Mouse (Mus musculus) neural tube, embryonic 11.5 days (tissue): ENCODE measurements around the gene Ankrd6. TPM values are rescaled to one million over a fixed set of nuclear protein-coding genes. Genes with fewer than 3 reads are reported as not detected.

Experiments used
- ATAC-seq: fragments of 200-750 bp; cut with Nextera tagmentation; 2 replicates; pipeline ENCODE4 v1.8.0; 2017; ENCODE audit warnings: moderate number of reproducible peaks, mild to moderate bottlenecking, moderate TSS enrichment, moderate library complexity; ENCODE audit not compliant: insufficient read depth, low FRiP score, low TSS enrichment
- DNase-seq: peaks from one replicate; pipeline ENCODE4 v3.0.0-alpha.2; 2015; ENCODE audit warnings: low spot score
- H3K27ac ChIP-seq: fragments of 300-500 bp; sonication (generic); 2 replicates; pipeline ENCODE4 v1.5.1; 2014; ENCODE audit warnings: low read depth, mild to moderate bottlenecking, low read length
- H3K27me3 ChIP-seq: fragments of 300-500 bp; sonication (generic); 2 replicates; pipeline ENCODE4 v1.6.1; 2014; ENCODE audit warnings: mild to moderate bottlenecking, low read length, mixed read lengths; ENCODE audit not compliant: control insufficient read depth, insufficient read depth
- H3K36me3 ChIP-seq: fragments of 300-500 bp; sonication (generic); 2 replicates; pipeline ENCODE4 v1.6.1; 2014; ENCODE audit warnings: mild to moderate bottlenecking, low read length, moderate library complexity, mixed read lengths; ENCODE audit not compliant: control insufficient read depth, insufficient read depth
- H3K4me1 ChIP-seq: fragments of 300-500 bp; sonication (generic); 2 replicates; pipeline ENCODE4 v1.6.1; 2014; ENCODE audit warnings: low read length, mixed read lengths; ENCODE audit not compliant: control insufficient read depth, insufficient read depth
- H3K4me2 ChIP-seq: fragments of 300-500 bp; sonication (generic); 2 replicates; pipeline ENCODE4 v1.6.1; 2014; ENCODE audit warnings: low read depth, mild to moderate bottlenecking, moderate library complexity
- H3K4me3 ChIP-seq: fragments of 300-500 bp; sonication (generic); 2 replicates; pipeline ENCODE4 v1.5.1; 2014; ENCODE audit warnings: low read depth, low read length
- H3K9ac ChIP-seq: fragments of 300-500 bp; sonication (generic); 2 replicates; pipeline ENCODE4 v1.6.1; 2014; ENCODE audit warnings: mild to moderate bottlenecking, low read length
- H3K9me3 ChIP-seq: fragments of 300-500 bp; sonication (generic); 2 replicates; pipeline ENCODE4 v1.6.1; 2016; ENCODE audit warnings: low read length; ENCODE audit not compliant: control insufficient read depth
- WGBS: fragments of 180-500 bp; shearing (Covaris S2); extraction: QIAGEN DNeasy Blood & Tissue Kit; methylation state at CpG from one replicate; pipeline ENCODE4 v1.1.7; 2014; 5-methylcytosine and 5-hydroxymethylcytosine counted together
- polyA plus RNA-seq: library from polyadenylated mRNA; unstranded; fragments of >200 nt; fragmentation: Nextera tagmentation; extraction: Ambion mirVana; gene quantifications from 2 replicates; pipeline ENCODE4 v1.2.1, GENCODE M21; 2014

The Ankrd6 gene
- 28.1 and 31.3 TPM in 2 replicates for polyA plus RNA-seq

GRCm38 (mm10) chr4:32950356-32951034 is at the start of gene Ankrd6:
Ankrd6 (minus strand) TSS chr4:32950841.
- ATAC-seq (peak; percentile 89), DNase-seq (peak; percentile 92)
- under 1% methylated on average over 61 of the region's 66 CpGs for WGBS

GRCm38 (mm10) chr4:32998996-32999395 is 48.4 kb upstream of the Ankrd6 start:
- H3K9me3 ChIP-seq, result no peaks in the 10 kb centered on the region
- H3K4me1 ChIP-seq, result no peaks in the 10 kb centered on the region
- H3K27ac ChIP-seq, result no peak overlapping the region
- H3K27me3 ChIP-seq, result no peaks in the 10 kb centered on the region
- no peak overlapping the region for H3K4me3 ChIP-seq
- WGBS, result 93% methylated on average over 8 of the region's 8 CpGs
- no peaks in the 10 kb centered on the region for H3K36me3 ChIP-seq
- no peak overlapping the region for H3K9ac ChIP-seq
- ATAC-seq, result no peak
- no peak for DNase-seq
- H3K4me2 ChIP-seq, result no peak overlapping the region

More at GRCm38 (mm10) chr4:32950356-32951034, at the start of gene Ankrd6:
- no peaks in the 10 kb centered on the region for H3K27me3 ChIP-seq
- H3K9ac ChIP-seq, result peak within 1 kb of the TSS; percentile 68
- H3K36me3 ChIP-seq, result no peaks in the 10 kb centered on the region
- peaks cover 9% of the 10 kb centered on the region; the same call in 1 of the 2 replicates for H3K4me1 ChIP-seq
- H3K27ac ChIP-seq, result no peak within 1 kb of the TSS
- H3K4me3 ChIP-seq, result peak within 1 kb of the TSS; percentile 75
- peak within 1 kb of the TSS; percentile 83 for H3K4me2 ChIP-seq
- H3K9me3 ChIP-seq, result no peaks in the 10 kb centered on the region

GRCm38 (mm10) chr4:32997571-32997970 is 46.9 kb upstream of the Ankrd6 start:
- ATAC-seq, result no peak
- Histone ChIP-seq H3K4me3 (no peak overlapping the region), H3K36me3 (no peaks in the 10 kb centered on the region), H3K9me3 (no peaks in the 10 kb centered on the region), H3K27me3 (no peaks in the 10 kb centered on the region), H3K9ac (no peak overlapping the region), H3K27ac (no peak overlapping the region), H3K4me1 (no peaks in the 10 kb centered on the region), H3K4me2 (no peak overlapping the region)
- DNase-seq, result no peak
- WGBS, result 86% methylated on average over 5 of the region's 5 CpGs

GRCm38 (mm10) chr4:32996083-32996482 is 45.4 kb upstream of the Ankrd6 start:
- no peaks in the 10 kb centered on the region for H3K36me3 ChIP-seq
- no peak overlapping the region for H3K4me2 ChIP-seq
- no peak overlapping the region for H3K9ac ChIP-seq
- H3K27me3 ChIP-seq, result no peaks in the 10 kb centered on the region
- H3K4me3 ChIP-seq, result no peak overlapping the region
- H3K9me3 ChIP-seq, result no peaks in the 10 kb centered on the region
- no peak overlapping the region for H3K27ac ChIP-seq
- H3K4me1 ChIP-seq, result no peaks in the 10 kb centered on the region
- ATAC-seq, result no peak
- DNase-seq, result no peak
- WGBS, result 95% methylated on average over 5 of the region's 5 CpGs

- Histone ChIP-seq H3K4me1 (no peaks in the 10 kb centered on the region), H3K36me3 (no peaks in the 10 kb centered on the region), H3K4me3 (no peak overlapping the region), H3K9ac (no peak overlapping the region), H3K4me2 (no peak overlapping the region), H3K9me3 (no peaks in the 10 kb centered on the region), H3K27me3 (no peaks in the 10 kb centered on the region), H3K27ac (no peak overlapping the region)
- no peak for ATAC-seq
- 82% methylated on average over 3 of the region's 3 CpGs for WGBS
- no peak for DNase-seq
These were observed 43.5 kb upstream of the Ankrd6 start for GRCm38 (mm10) chr4:32994168-32994567.

- ATAC-seq, result no peak
- Histone ChIP-seq H3K4me3 (no peak overlapping the region), H3K36me3 (no peaks in the 10 kb centered on the region), H3K4me1 (0 out of 2 replicates have a peak, but pooled peaks cover 9% of the 10 kb centered on the region), H3K9me3 (no peaks in the 10 kb centered on the region), H3K4me2 (no peak overlapping the region), H3K27me3 (no peaks in the 10 kb centered on the region), H3K27ac (no peak overlapping the region), H3K9ac (no peak overlapping the region)
- no peak for DNase-seq
- WGBS, result 92% methylated on average over 2 of the region's 2 CpGs
These were observed 38.7 kb upstream of the Ankrd6 start for GRCm38 (mm10) chr4:32989346-32989745.

GRCm38 (mm10) chr4:32987006-32987405 is 36.4 kb upstream of the Ankrd6 start:
- no peak overlapping the region for H3K27ac ChIP-seq
- no peak overlapping the region for H3K4me3 ChIP-seq
- ATAC-seq (no peak), DNase-seq (no peak)
- no peak overlapping the region for H3K9ac ChIP-seq
- H3K9me3 ChIP-seq, result no peaks in the 10 kb centered on the region
- H3K4me2 ChIP-seq, result no peak overlapping the region
- H3K4me1 ChIP-seq, result 0 out of 2 replicates have a peak, but pooled peaks cover 10% of the 10 kb centered on the region
- H3K27me3 ChIP-seq, result no peaks in the 10 kb centered on the region
- WGBS, result 50% methylated on average over 3 of the region's 3 CpGs
- no peaks in the 10 kb centered on the region for H3K36me3 ChIP-seq

- 7% methylated on average over 3 of the region's 3 CpGs for WGBS
- no peak for ATAC-seq
- no peaks in the 10 kb centered on the region for H3K9me3 ChIP-seq
- no peak for DNase-seq
- 0 out of 2 replicates have a peak overlapping the region, but pooled peaks have one; percentile 94 for H3K27ac ChIP-seq
- 0 out of 2 replicates have a peak overlapping the region, but pooled peaks have one; percentile 8 for H3K4me2 ChIP-seq
- H3K9ac ChIP-seq, result no peak overlapping the region
- no peak overlapping the region for H3K4me3 ChIP-seq
- 0 out of 2 replicates have a peak, but pooled peaks cover 11% of the 10 kb centered on the region for H3K4me1 ChIP-seq
- H3K27me3 ChIP-seq, result no peaks in the 10 kb centered on the region
- no peaks in the 10 kb centered on the region for H3K36me3 ChIP-seq
These were observed 35.0 kb upstream of the Ankrd6 start for GRCm38 (mm10) chr4:32985684-32986083.
